Mouse (Mus musculus): ENCODE results near the gene Maff.

DNA sequence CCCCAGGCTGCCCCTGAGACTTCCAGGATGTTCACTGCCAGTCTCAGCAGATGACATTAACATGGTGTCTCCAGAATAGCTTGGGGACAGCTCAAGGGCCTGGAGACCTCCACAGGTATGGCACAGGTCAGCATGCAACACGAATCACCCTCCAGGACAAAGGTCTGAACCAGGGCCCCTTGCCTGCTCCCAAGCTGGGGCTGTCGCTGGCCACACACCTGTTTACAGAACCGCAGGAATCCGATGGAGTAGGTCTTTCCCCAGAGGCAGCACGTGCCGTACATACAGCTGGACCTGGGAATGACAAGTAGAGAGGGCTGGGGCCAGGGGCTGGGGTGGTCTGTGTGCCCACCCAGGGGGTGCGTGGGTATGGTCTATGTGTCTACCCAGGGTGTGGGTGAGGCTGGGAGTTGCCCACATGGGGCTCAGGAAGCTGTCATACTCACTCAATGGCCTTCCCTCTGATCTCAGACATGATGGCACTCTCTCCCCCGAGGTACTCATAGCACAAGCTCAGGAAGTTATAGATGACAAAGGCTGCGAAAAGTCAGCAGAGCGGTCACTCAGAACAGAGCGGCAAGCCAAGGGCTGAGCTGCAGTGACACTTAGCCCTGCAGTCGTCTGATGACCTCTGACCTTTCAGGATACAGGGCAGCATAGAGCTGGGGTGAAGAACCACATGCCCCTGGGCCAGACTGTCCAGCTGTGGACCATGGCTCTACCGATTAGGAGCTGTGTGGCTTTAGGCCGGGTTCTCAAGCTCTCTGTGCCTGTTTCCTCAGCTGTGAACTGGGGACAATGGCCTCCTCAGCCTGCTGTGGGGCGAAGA, 23.2 kb downstream of the Maff start:
- no peak for TF ChIP-seq GATA1 (IDR thresholded peaks at IDR 0.05; ENCODE audit: borderline replicate concordance, low read length)
- no peak for TF ChIP-seq FLI1 (IDR thresholded peaks at IDR 0.05; ENCODE audit: low read length)

All from megakaryocyte, embryonic 14.5 days (primary cell).